Mouse (Mus musculus) mammary gland, adult 2 months (tissue): Measurements from ENCODE around the gene Chrna9. TPM values are rescaled to one million over a fixed set of nuclear protein-coding genes. Genes with fewer than 3 reads are reported as not detected.

Experiments used
- polyA plus RNA-seq: library from polyadenylated mRNA; depleted of rRNA; stranded (reverse); fragments of >200 nt; gene quantifications from 2 replicates; pipeline ENCODE4 v1.2.3, GENCODE M21; 2012; ENCODE audit warnings: low replicate concordance; rRNA removed

Chrna9 gene
- polyA plus RNA-seq = 0.26 and 1.1 TPM in 2 replicates

DNA sequence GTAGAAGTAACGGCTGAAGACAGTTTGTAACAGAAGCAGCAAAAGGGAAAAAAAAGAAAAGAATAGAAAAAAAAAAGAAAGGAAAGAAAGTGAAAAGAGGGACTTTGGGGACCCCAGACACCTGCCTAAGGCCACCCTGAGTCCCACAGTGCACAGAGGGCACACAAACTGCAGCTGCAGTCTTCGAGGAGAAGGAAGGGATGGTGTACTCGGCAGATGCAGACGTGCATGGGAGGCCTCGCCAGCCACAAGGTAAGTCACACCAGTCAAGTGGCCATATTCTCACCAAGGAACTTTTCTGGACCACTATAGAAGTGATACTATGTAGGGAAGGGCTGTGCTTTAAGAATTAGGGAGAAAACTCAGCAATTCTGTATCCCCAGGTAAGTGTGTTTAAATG, at the start of gene Chrna9:
Gene Chrna9, plus strand, starts transcription at position 139 of the 400 bp plus-strand sequence.

DNA sequence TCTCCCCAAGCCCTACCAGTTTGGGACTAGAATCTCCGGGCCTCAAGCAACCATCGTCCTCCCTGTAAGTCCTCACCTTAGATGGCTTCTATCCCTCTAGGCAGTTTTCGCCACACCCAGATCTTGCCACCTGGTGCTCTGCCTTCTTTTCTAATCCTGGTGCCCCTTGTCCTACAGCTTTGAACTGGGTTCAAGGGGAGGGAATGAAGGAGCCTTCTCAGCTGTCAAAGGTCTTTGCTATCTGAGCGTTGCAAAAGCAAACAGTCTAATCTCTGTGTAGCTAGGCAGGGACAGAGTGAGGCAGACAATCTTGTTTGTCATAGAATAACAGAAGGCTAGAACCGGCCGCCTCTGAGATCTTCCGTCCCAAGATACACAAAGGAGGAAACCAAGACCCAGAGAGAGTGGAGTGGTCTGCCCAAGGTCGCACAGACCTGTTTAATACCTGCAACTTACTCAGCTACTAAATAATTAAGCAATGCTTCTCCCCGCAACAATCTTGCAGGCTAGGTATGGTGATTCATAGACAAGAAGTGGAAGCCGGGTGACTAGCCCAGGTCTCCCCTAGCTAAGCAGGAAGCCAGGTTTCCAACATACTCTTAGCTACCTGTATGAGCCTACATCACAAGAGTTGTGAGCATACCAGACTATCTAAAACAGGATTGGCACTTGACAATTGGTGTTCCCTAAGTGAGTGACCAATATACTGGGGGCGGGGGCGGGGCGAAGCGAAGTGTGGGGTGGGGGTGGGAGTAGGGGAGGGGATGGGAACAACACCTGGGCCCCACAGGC, 69.6 kb downstream of the Chrna9 start, which contains the start of gene 9130230L23Rik:
Gene 9130230L23Rik, minus strand, starts transcription at position 152 of the 792 bp plus-strand sequence.

Other genes with a start within 250 kb of the Chrna9 start
- 9.2 and 25.1 TPM in 2 replicates for gene Pds5a, start 236.6 kb upstream of the Chrna9 start, polyA plus RNA-seq
- 3.4 and 6.8 TPM in 2 replicates for gene N4bp2, start 171.4 kb upstream of the Chrna9 start, polyA plus RNA-seq
- gene Rhoh, start 73.7 kb upstream of the Chrna9 start, polyA plus RNA-seq = 10.5 and 14.5 TPM in 2 replicates
- gene 9130230L23Rik, start 69.4 kb downstream of the Chrna9 start, polyA plus RNA-seq = 0.42 and 1.3 TPM in 2 replicates
- gene Rbm47, start 238.2 kb downstream of the Chrna9 start, polyA plus RNA-seq = 25.6 and 47.2 TPM in 2 replicates